Mouse (Mus musculus): ENCODE data around the gene Vangl1.

- TF ChIP-seq CTCF (IDR thresholded peaks at IDR 0.05; ENCODE audit: borderline replicate concordance, control insufficient read depth, extremely low read depth, insufficient read depth, low read length, poor library complexity) = no peak
- no peak for TF ChIP-seq POLR2A (IDR thresholded peaks at IDR 0.05; ENCODE audit: control insufficient read depth, extremely low read depth, insufficient read depth, low read length, poor library complexity)
These were observed 44.8 kb downstream of the Vangl1 start for GRCm38 (mm10) chr3:102159423-102160325.
